In genomic region chr2:10008593-10008992, GRCm38 (mm10) we compare ENCODE assay signal across 29 mouse cellular contexts. TPM values are rescaled to one million over a fixed set of nuclear protein-coding genes. Genes with fewer than 3 reads are reported as not detected.
DNase-seq lines count a peak whose midpoint lies in the region; ATAC-seq and TF ChIP-seq lines count a peak whose summit lies in the region.
"Had no signal": no experiment of that assay in that cellular context is flagged by ENCODE, and none has a peak within 500 bp of the region (broad histone marks: within the 10 kb centered on the region; RNA-seq: fewer than 3 reads in every experiment).

No protein-coding gene starts in this region.

- TF ChIP-seq CTCF in kidney, postnatal 0 days (IDR thresholded peaks at IDR 0.05; ENCODE audit: low read depth): no peak
- no peak for TF ChIP-seq CTCF in G1E (IDR thresholded peaks at IDR 0.05; ENCODE audit: low read depth, low read length)

- no peak overlapping the region for H3K27ac ChIP-seq in kidney, postnatal 0 days
- no peak overlapping the region for H3K27ac ChIP-seq in liver, embryonic 13.5 days
- H3K27ac ChIP-seq: embryonic facial prominence, embryonic 10.5 days; embryonic facial prominence, embryonic 13.5 days; forebrain, embryonic 10.5 days; gastrocnemius, adult 2 months; heart, embryonic 15.5 days; hindbrain, embryonic 14.5 days; hindbrain, postnatal 0 days had no signal

- H3K9ac ChIP-seq in kidney, postnatal 0 days (ENCODE audit: low read depth, low read length): peak overlapping the region; percentile 31; the same call in 1 of the 2 replicates
- H3K9ac ChIP-seq in liver, embryonic 13.5 days: no peak overlapping the region
- H3K9ac ChIP-seq: embryonic facial prominence, embryonic 13.5 days; forebrain, postnatal 0 days; heart, embryonic 12.5 days; heart, embryonic 15.5 days; hindbrain, embryonic 14.5 days had no signal

- whole genome bisulfite sequencing in kidney, postnatal 0 days: 85% methylated on average over 4 of the region's 4 CpGs
- WGBS in liver, embryonic 13.5 days (ENCODE audit: insufficient replicate concordance): 23% methylated on average over 4 of the region's 4 CpGs

- H3K4me2 ChIP-seq in kidney, postnatal 0 days (ENCODE audit: low read length): peak overlapping the region; percentile 30; the same call in 1 of the 2 replicates
- H3K4me2 ChIP-seq in liver, embryonic 13.5 days: peak overlapping the region; percentile 20; the same call in 1 of the 2 replicates
- H3K4me2 ChIP-seq: embryonic facial prominence, embryonic 13.5 days; heart, embryonic 12.5 days; heart, embryonic 15.5 days; hindbrain, embryonic 14.5 days had no signal

- DNase-seq in kidney, postnatal 0 days (ENCODE audit: low spot score): no peak
- DNase-seq in kidney, adult 9 months: no peak
- DNase-seq in 416B (ENCODE audit: low read depth): peak; percentile 29
- peak; percentile 30 for DNase-seq in G1E (ENCODE audit: low spot score)
- DNase-seq in liver, embryonic 13.5 days: no peak
- no peak for DNase-seq in thymus, postnatal 14 days
- DNase-seq in heart, postnatal 36 days: no peak
- no peak for DNase-seq in heart, adult 9 months (ENCODE audit: low spot score in 2 of 2)
- DNase-seq: adrenal gland, adult 2 months; adrenal gland, postnatal 14 days; cerebellum, adult 11-12 months; cerebellum, adult 8-10 months; cerebellum, postnatal 10 days; cerebellum, postnatal 36 days; embryo, embryonic 11 days; forebrain, postnatal 0 days; gastrocnemius, adult 2 months; gastrocnemius, postnatal 14 days; heart, adult 11 months; heart, postnatal 10 days; heart, postnatal 4 days had no signal

- H3K9me3 ChIP-seq in kidney, postnatal 0 days (replicated peaks; ENCODE audit: low read length): no peaks in the 10 kb centered on the region
- H3K9me3 ChIP-seq in G1E (replicated peaks): no peaks in the 10 kb centered on the region
- no peaks in the 10 kb centered on the region for H3K9me3 ChIP-seq in liver, embryonic 13.5 days (replicated peaks)
- H3K9me3 ChIP-seq: embryonic facial prominence, embryonic 10.5 days; embryonic facial prominence, embryonic 13.5 days; forebrain, embryonic 10.5 days; heart, embryonic 12.5 days; heart, embryonic 15.5 days had no signal

- no peaks in the 10 kb centered on the region for H3K36me3 ChIP-seq in kidney, postnatal 0 days (ENCODE audit: insufficient read depth, low read length)
- peaks cover 12% of the 10 kb centered on the region for H3K36me3 ChIP-seq in G1E (replicated peaks)
- H3K36me3 ChIP-seq in liver, embryonic 13.5 days: no peaks in the 10 kb centered on the region
- H3K36me3 ChIP-seq: embryonic facial prominence, embryonic 10.5 days; embryonic facial prominence, embryonic 13.5 days; forebrain, embryonic 10.5 days; heart, embryonic 12.5 days; heart, embryonic 15.5 days had no signal

- ATAC-seq in kidney, postnatal 0 days (replicated peaks; ENCODE audit: low FRiP score, low read depth): no peak
- ATAC-seq in G1E (ENCODE audit: extremely low read depth, insufficient number of reproducible peaks, low FRiP score, poor library complexity, severe bottlenecking): peak; percentile 81
- 0 out of 2 replicates have a peak, but pooled peaks have one; percentile 47 for ATAC-seq in liver, embryonic 13.5 days (ENCODE audit: low read depth)
- ATAC-seq: forebrain, embryonic 14.5 days; forebrain, postnatal 0 days; hindbrain, postnatal 0 days had no signal

- intact Hi-C loops in heart, postnatal 36 days (cut with DNase I): no loop called here

- no peak overlapping the region for H3K4me3 ChIP-seq in kidney, postnatal 0 days (replicated peaks; ENCODE audit: low read depth, low read length)
- H3K4me3 ChIP-seq in G1E (ENCODE audit: low read depth, low read length): no peak overlapping the region; the same call in 1 of the 2 replicates
- H3K4me3 ChIP-seq in liver, embryonic 13.5 days (replicated peaks): no peak overlapping the region
- H3K4me3 ChIP-seq: embryonic facial prominence, embryonic 10.5 days; embryonic facial prominence, embryonic 13.5 days; forebrain, embryonic 10.5 days; gastrocnemius, adult 2 months; heart, embryonic 12.5 days; heart, embryonic 15.5 days had no signal

- H3K27me3 ChIP-seq in kidney, postnatal 0 days (ENCODE audit: insufficient read depth, low read length): no peaks in the 10 kb centered on the region
- no peaks in the 10 kb centered on the region for H3K27me3 ChIP-seq in G1E (ENCODE audit: insufficient read depth, low read length)
- H3K27me3 ChIP-seq in liver, embryonic 13.5 days: no peaks in the 10 kb centered on the region
- H3K27me3 ChIP-seq: embryonic facial prominence, embryonic 13.5 days; heart, embryonic 12.5 days; heart, embryonic 15.5 days had no signal

- no peaks in the 10 kb centered on the region for H3K4me1 ChIP-seq in kidney, postnatal 0 days (replicated peaks; ENCODE audit: insufficient read depth, low read length)
- H3K4me1 ChIP-seq in G1E (ENCODE audit: insufficient read depth, low read depth, low read length): peaks cover 70% of the 10 kb centered on the region
- peaks cover 41% of the 10 kb centered on the region for H3K4me1 ChIP-seq in liver, embryonic 13.5 days (replicated peaks)
- H3K4me1 ChIP-seq: forebrain, embryonic 10.5 days had no signal

RNA-seq across cellular contexts. Expression of gene Taf3, which starts 39.8 kb away (rescaled TPM):
- 12.6 and 13.7 TPM in 2 replicates for polyA plus RNA-seq in kidney, postnatal 0 days (2015; fragmentation: Nextera tagmentation; extraction: Ambion mirVana)
- total RNA-seq in G1E (2014; fragmentation: Nextera tagmentation) (30.8 and 36.1 TPM in 2 replicates), G1E (2017) (5.5 and 6.4 TPM in 2 replicates)
- 20.6 and 20.8 TPM in 2 replicates for polyA plus RNA-seq in G1E (2012)
- 8.0 and 9.4 TPM in 2 replicates for polyA plus RNA-seq in liver, embryonic 13.5 days (2015; fragmentation: Nextera tagmentation; extraction: Ambion mirVana)
- total RNA-seq in heart, postnatal 36 days (2021): 1 to 10 TPM; 7.5 to 9.2 TPM

Comparison
In these comparisons a context has a peak if more than half of its experiments do, and no peak if none do; other contexts are left out.
1. DNase-seq: peak in 416B (single experiment) and G1E (single experiment); none in kidney, postnatal 0 days (single experiment), kidney, adult 9 months (single experiment), liver, embryonic 13.5 days (single experiment), thymus, postnatal 14 days (single experiment), heart, postnatal 36 days (0 of 2) and heart, adult 9 months (0 of 2).